Comparison of ENCODE assay signal across 8 mouse cellular contexts in genomic region chr9:77753853-77754727, GRCm38 (mm10). TPM values are rescaled to one million over a fixed set of nuclear protein-coding genes. Genes with fewer than 3 reads are reported as not detected.
DNase-seq lines count a peak whose midpoint lies in the region; ATAC-seq and TF ChIP-seq lines count a peak whose summit lies in the region.

Gene Gclc, plus strand, starts transcription at chr9:77754535.

- H3K36me3 ChIP-seq in forebrain, embryonic 15.5 days = no peaks in the 10 kb centered on the region
- H3K36me3 ChIP-seq in liver, postnatal 0 days (replicated peaks; ENCODE audit: insufficient read depth, low read length) = peaks cover 11% of the 10 kb centered on the region; the same call in 1 of the 2 replicates
- H3K36me3 ChIP-seq in neural tube, embryonic 13.5 days = no peaks in the 10 kb centered on the region

- H3K27me3 ChIP-seq in forebrain, embryonic 15.5 days = no peaks in the 10 kb centered on the region
- no peaks in the 10 kb centered on the region for H3K27me3 ChIP-seq in liver, postnatal 0 days (ENCODE audit: insufficient read depth, low read length)
- H3K27me3 ChIP-seq in neural tube, embryonic 13.5 days = no peaks in the 10 kb centered on the region

- no peaks in the 10 kb centered on the region for H3K9me3 ChIP-seq in forebrain, embryonic 15.5 days
- H3K9me3 ChIP-seq in liver, postnatal 0 days (ENCODE audit: low read length) = no peaks in the 10 kb centered on the region
- H3K9me3 ChIP-seq in neural tube, embryonic 13.5 days = no peaks in the 10 kb centered on the region

- peak within 1 kb of the TSS; percentile 86 for H3K27ac ChIP-seq in forebrain, embryonic 15.5 days (replicated peaks)
- peak within 1 kb of the TSS; percentile 93 for H3K27ac ChIP-seq in liver, postnatal 0 days (ENCODE audit: low read depth)
- peak within 1 kb of the TSS; percentile 88 for H3K27ac ChIP-seq in neural tube, embryonic 13.5 days (replicated peaks)

- peak within 1 kb of the TSS; percentile 84 for H3K4me3 ChIP-seq in forebrain, embryonic 15.5 days
- peak within 1 kb of the TSS; percentile 87 for H3K4me3 ChIP-seq in liver, postnatal 0 days (ENCODE audit: low read depth, low read length)
- H3K4me3 ChIP-seq in neural tube, embryonic 13.5 days = peak within 1 kb of the TSS; percentile 72

- intact Hi-C loops in heart, postnatal 14 days (cut with DNase I) = loop anchor here (2.0 to 5.0 kb wide), 2 partner anchors 99 to 212 kb away; partner anchors contain the start of gene Lrrc1

- peaks cover 32% of the 10 kb centered on the region for H3K4me1 ChIP-seq in forebrain, embryonic 15.5 days
- H3K4me1 ChIP-seq in liver, postnatal 0 days (ENCODE audit: insufficient read depth) = peaks cover 27% of the 10 kb centered on the region
- peaks cover 27% of the 10 kb centered on the region for H3K4me1 ChIP-seq in neural tube, embryonic 13.5 days (replicated peaks)

- WGBS in forebrain, embryonic 15.5 days = 9% methylated on average over 41 of the region's 54 CpGs
- 7% methylated on average over 52 of the region's 54 CpGs for WGBS in liver, postnatal 0 days (ENCODE audit: insufficient replicate concordance)
- 9% methylated on average over 50 of the region's 54 CpGs for WGBS in neural tube, embryonic 13.5 days

- peak; percentile 84 for ATAC-seq in forebrain, embryonic 15.5 days (replicated peaks)
- peak; percentile 75 for ATAC-seq in liver, postnatal 0 days
- ATAC-seq in neural tube, embryonic 13.5 days (ENCODE audit: low read depth) = peak; percentile 82

- no peak for TF ChIP-seq EP300 in liver, postnatal 0 days (IDR thresholded peaks at IDR 0.05; ENCODE audit: low read depth)

- H3K4me2 ChIP-seq in forebrain, embryonic 15.5 days (replicated peaks) = peak within 1 kb of the TSS; percentile 75
- peak within 1 kb of the TSS; percentile 79 for H3K4me2 ChIP-seq in liver, postnatal 0 days (ENCODE audit: low read depth, low read length)
- peak within 1 kb of the TSS; percentile 63 for H3K4me2 ChIP-seq in neural tube, embryonic 13.5 days

- peak within 1 kb of the TSS; percentile 65 for H3K9ac ChIP-seq in forebrain, embryonic 15.5 days (replicated peaks)
- H3K9ac ChIP-seq in liver, postnatal 0 days (replicated peaks) = peak within 1 kb of the TSS; percentile 93
- peak within 1 kb of the TSS; percentile 89 for H3K9ac ChIP-seq in neural tube, embryonic 13.5 days

- peak; percentile 86 for DNase-seq in ES-CJ7 (ENCODE audit: low read depth, low spot score)
- peak; percentile 89 for DNase-seq in cerebellum, adult 11-12 months
- DNase-seq in heart, postnatal 14 days = peak; percentile 93 to 95
- DNase-seq in layer of hippocampus, adult 11-12 months (ENCODE audit: low spot score) = peak; percentile 92
- peak; percentile 95 for DNase-seq in liver, postnatal 0 days
- peak; percentile 73 for DNase-seq in telencephalon, adult 2 months (ENCODE audit: low read depth, low spot score)

- TF ChIP-seq CTCF in liver, postnatal 0 days (IDR thresholded peaks at IDR 0.05; ENCODE audit: low read depth) = no peak

RNA-seq across cellular contexts. Expression of gene Gclc, which starts in this region (rescaled TPM):
- polyA plus RNA-seq in forebrain, embryonic 15.5 days (2015; fragmentation: Nextera tagmentation; extraction: Ambion mirVana) = 17.1 and 18.7 TPM in 2 replicates
- 10 to 100 TPM in 1 of 2 experiments, 1 to 10 TPM in 1; 9.7 to 11.6 TPM for total RNA-seq in heart, postnatal 14 days (2021)
- polyA plus RNA-seq in liver, postnatal 0 days (2015; fragmentation: Nextera tagmentation; extraction: Ambion mirVana) = 22.9 and 24.0 TPM in 2 replicates
- 16.8 TPM in 2 replicates for polyA plus RNA-seq in neural tube, embryonic 13.5 days (2015; fragmentation: Nextera tagmentation; extraction: Ambion mirVana)

Comparison
In these comparisons a context has a peak if more than half of its experiments do, and no peak if none do; other contexts are left out.
1. Peak in every context shown above with its lines: DNase-seq, ATAC-seq, H3K4me3 ChIP-seq and H3K27ac ChIP-seq.